Mouse (Mus musculus): ENCODE measurements around the gene Ttc26.
A peak's percentile ranks its signal among the peaks of the same experiment; 100 is the strongest.
"Not testable (repeated sequence)": the region's sequence is repeated elsewhere in the genome, so short reads cannot be mapped to it uniquely, and the experiment has no call there.

The Ttc26 gene

GRCm38 (mm10) chr6:38356661-38357433 is 24.4 kb upstream of the Ttc26 start:
- not testable (repeated sequence) for DNase-seq (ENCODE audit: extremely low read depth, low read depth)

- no peak for DNase-seq (ENCODE audit: extremely low read depth, low read depth)
Measured at GRCm38 (mm10) chr6:38357603-38358252, 23.5 kb upstream of the Ttc26 start.

DNA sequence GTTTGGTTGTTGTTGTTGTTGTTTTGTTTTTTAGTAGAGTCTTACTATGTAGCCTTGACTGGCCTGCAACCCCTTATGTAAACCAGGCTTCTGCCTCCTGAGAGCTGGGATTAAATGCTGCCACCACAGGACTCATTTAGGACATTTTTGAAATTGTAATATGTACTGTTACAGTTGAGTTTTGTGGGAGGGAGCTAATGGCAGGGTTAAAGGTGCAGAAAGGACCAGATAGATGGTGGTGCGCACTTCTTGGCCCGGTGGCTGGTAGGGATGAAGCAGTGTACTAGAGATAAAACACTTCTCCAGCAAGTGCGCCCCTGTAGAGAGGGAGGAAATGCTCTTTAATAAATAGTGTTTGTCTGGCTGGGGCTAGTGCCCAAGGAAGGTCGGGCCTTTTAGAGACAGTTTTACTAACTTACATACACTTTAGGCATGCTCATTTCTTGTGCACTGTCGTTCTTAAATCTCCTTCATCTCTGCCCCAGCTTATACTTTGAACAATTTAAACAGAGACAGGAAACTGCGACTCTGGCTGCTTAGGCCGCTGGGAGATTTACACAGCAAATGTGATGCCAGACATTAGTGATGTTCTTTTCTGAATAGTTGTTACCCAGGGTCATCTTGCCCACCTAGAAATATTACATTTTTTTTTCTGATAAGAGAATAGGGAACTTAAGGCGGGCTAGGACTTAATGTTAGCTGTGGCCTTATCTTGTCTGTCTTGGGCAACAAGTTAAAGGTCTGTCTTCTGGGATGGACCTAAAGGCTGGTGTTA is 22.8 kb upstream of the Ttc26 start:
- peak; percentile 54 for DNase-seq (ENCODE audit: extremely low read depth, low read depth)

GRCm38 (mm10) chr6:38359044-38359735 is 22.1 kb upstream of the Ttc26 start:
- not testable (repeated sequence) for DNase-seq (ENCODE audit: extremely low read depth, low read depth)

DNA sequence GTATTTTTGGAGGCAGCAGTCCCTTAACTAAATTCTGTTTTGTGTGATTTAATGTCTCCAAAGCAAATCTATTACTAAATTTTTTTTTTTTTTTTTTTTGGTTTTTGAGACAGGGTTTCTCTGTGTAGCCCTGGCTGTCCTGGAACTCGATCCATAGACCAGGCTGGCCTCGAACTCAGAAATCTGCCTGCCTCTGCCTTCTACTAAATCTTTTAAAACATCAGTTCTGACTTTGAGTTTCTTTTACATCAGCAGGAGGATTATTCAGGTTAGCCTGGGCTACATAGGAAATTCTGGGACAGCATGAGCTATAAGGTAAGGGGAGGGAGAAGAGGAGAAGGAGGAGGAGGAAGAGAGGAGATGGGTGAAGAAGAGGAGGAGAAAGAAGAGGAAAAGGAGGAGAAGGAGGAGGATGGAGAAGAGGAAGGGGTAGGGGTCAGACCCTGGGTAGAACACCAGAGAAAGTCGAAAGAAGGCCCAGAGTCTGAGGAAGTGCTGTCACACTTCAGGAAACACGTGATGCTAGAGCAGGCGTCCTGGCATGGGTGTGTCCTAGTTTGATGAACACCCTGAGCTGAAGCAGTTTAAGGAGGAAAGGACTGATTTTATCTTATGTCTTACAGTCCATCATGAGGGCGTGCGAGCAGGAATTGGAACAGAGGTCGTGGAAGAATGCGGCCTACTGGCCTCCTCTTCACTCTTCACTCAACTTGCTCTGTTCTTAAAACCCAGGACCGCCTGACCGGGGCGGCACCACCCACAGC is 21.4 kb upstream of the Ttc26 start:
- peak; percentile 66 for DNase-seq (ENCODE audit: extremely low read depth, low read depth)

GRCm38 (mm10) chr6:38361065-38361464 is 20.2 kb upstream of the Ttc26 start:
- no peak for DNase-seq (ENCODE audit: extremely low read depth, low read depth)

- DNase-seq (ENCODE audit: extremely low read depth, low read depth) = no peak
Measured at GRCm38 (mm10) chr6:38361937-38362336, 19.3 kb upstream of the Ttc26 start.

- no peak for DNase-seq (ENCODE audit: extremely low read depth, low read depth)
Measured at GRCm38 (mm10) chr6:38363370-38363769, 17.9 kb upstream of the Ttc26 start.

GRCm38 (mm10) chr6:38364121-38364520 is 17.1 kb upstream of the Ttc26 start:
- DNase-seq (ENCODE audit: extremely low read depth, low read depth) = no peak

GRCm38 (mm10) chr6:38369945-38370344 is 11.3 kb upstream of the Ttc26 start:
- DNase-seq (ENCODE audit: extremely low read depth, low read depth) = no peak

- no peak for DNase-seq (ENCODE audit: extremely low read depth, low read depth)
Measured at GRCm38 (mm10) chr6:38374271-38374670, 7.0 kb upstream of the Ttc26 start.

GRCm38 (mm10) chr6:38380764-38381128 is 523 bp upstream of the Ttc26 start:
- no peak for DNase-seq (ENCODE audit: extremely low read depth, low read depth)

- DNase-seq (ENCODE audit: extremely low read depth, low read depth) = peak; percentile 41
Measured at GRCm38 (mm10) chr6:38389671-38390070, 8.4 kb downstream of the Ttc26 start.

GRCm38 (mm10) chr6:38432457-38432856 is 51.2 kb downstream of the Ttc26 start:
- peak; percentile 56 for DNase-seq (ENCODE audit: extremely low read depth, low read depth)

- DNase-seq (ENCODE audit: extremely low read depth, low read depth) = peak; percentile 99
Measured at GRCm38 (mm10) chr6:38433261-38434033, 52.2 kb downstream of the Ttc26 start, which contains the start of gene Ubn2. Gene Ubn2 (plus strand): TSS chr6:38433950.

DNA sequence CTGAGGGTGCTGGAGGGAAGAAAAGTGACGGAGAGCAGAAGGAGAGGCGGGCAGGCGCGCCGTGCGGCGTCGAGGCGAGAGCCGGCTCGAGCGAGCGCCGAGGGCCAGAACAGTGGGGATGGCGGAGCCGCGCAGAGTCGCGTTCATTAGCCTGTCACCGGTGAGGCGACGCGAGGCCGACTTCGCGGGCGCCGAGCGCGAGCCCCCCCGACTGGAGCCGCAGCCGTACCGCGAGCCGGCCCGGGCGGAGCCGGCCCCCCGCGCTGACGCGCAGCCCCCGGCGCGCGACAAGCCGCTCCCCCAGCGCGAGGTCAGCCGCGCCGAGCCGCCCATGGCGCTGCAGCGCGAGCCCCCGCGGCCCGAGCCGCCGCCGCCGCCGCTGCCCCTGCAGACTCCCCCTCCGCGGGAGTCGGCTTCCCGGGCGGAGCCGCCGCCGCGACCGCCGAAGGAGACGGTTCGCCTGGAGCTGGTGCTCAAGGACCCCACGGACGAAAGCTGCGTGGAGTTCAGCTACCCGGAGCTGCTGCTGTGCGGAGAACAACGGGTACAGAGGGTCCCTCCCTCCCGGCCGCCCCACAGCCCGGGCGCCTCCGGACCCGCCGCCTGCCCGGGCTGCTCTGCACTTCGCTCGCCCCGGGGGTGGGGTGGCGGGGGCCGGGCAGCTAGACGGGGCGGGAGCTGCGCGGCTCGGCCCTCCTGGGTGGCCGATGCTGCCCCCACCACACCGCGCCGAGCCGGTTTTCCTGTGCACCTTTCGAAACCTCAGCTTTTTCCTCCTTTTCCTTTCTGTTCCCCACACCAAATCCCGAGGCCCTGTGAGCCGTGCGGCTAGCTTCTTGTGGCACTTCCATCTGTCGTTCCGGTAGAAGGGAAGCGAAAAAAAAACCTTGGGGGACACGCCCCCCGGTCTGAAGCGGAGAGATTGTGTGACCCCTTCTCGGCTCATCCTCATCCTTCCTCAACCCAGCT is 53.1 kb downstream of the Ttc26 start:
- DNase-seq (ENCODE audit: extremely low read depth, low read depth) = peak; percentile 64

DNA sequence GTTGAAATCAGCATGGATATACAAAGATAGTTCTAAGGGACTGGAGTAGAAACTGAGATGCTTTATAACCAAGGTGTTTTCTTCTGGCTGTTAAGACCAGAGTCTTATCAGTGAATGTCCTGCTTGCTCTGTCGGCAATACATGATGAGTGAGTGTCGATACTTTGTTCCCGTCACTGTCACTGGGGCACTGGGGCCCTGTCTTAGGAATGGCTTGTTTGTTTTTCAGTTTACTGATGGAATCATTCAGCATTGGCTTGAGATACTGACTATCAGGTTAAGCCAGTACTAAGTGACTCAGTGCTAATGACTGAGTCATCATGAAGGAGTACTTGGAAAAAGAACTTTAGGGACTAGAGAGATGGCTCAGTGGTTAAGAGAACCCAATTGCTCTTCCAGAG is 62.6 kb downstream of the Ttc26 start:
- DNase-seq (ENCODE audit: extremely low read depth, low read depth) = no peak

- no peak for DNase-seq (ENCODE audit: extremely low read depth, low read depth)
Measured at GRCm38 (mm10) chr6:38448295-38448694, 67.0 kb downstream of the Ttc26 start.

DNA sequence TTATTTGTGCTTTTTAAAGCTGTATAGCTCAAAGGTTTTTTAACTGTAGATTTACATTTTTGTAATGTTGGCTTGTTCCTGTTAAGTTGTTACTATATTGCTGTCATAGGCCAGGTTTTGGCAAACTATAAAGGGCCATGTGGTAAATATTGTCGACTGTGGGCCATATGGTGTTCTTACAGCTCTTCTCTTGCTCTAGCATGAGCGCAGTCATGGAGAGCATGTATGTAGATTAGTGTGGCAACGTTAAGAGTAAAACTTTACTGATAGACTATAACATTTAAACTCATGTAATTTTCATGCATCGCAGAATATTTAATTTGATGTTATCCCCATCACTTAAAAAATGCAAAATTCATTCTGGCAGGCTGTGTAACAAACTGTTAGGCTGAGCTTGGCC is 71.8 kb downstream of the Ttc26 start:
- no peak for DNase-seq (ENCODE audit: extremely low read depth, low read depth)

All from MEL-GATA-1-ER (cell line).